Mouse (Mus musculus): Measurements from ENCODE around the gene Gdap1l1. TPM values are rescaled to one million over a fixed set of nuclear protein-coding genes. Genes with fewer than 3 reads are reported as not detected.
A peak's percentile ranks its signal among the peaks of the same experiment; 100 is the strongest.

Gene Gdap1l1
- polyA plus RNA-seq, 1 experiment from 2014 or later = 121 TPM

DNA sequence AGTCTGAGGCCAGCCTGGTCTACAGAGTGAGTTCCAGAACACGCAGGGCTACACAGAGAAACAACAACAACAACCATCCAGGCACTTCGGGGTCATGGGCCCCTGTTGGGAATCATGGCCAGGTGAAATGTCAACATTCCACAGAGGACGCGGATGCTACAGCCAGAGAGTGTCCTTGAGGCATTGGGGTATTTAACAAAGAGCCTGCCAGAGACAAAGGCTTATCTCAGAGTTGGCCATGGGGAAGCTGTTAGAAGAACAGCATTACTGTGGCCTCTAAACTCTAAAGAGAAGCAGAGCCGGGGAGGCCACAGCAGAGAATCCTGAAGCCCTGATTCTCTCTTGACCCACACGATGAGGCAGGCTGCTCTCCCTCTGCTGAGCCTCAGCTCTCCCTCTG lies 30.6 kb downstream of the Gdap1l1 start:
- H3K9me3 ChIP-seq = no peaks in the 10 kb centered on the region
- peaks cover 12% of the 10 kb centered on the region for H3K4me1 ChIP-seq (replicated peaks)
- no peak for ATAC-seq (ENCODE audit: low FRiP score)
- 95% methylated on average over 6 of the region's 6 CpGs for WGBS
- no peak overlapping the region for H3K27ac ChIP-seq
- no peak overlapping the region for H3K4me2 ChIP-seq
- H3K36me3 ChIP-seq = peaks cover 45% of the 10 kb centered on the region
- no peak overlapping the region for H3K9ac ChIP-seq
- H3K27me3 ChIP-seq = no peaks in the 10 kb centered on the region
- H3K4me3 ChIP-seq = no peak overlapping the region

- Histone ChIP-seq H3K27me3 (no peaks in the 10 kb centered on the region), H3K9ac (no peak overlapping the region), H3K9me3 (no peaks in the 10 kb centered on the region), H3K4me2 (no peak overlapping the region), H3K27ac (no peak overlapping the region), H3K4me1 (replicated peaks) (peaks cover 12% of the 10 kb centered on the region), H3K36me3 (peaks cover 45% of the 10 kb centered on the region), H3K4me3 (no peak overlapping the region)
- WGBS = 91% methylated on average over 15 of the region's 15 CpGs
- ATAC-seq (ENCODE audit: low FRiP score) = no peak
These were observed 31.4 kb downstream of the Gdap1l1 start for GRCm38 (mm10) chr2:163469711-163470110.

DNA sequence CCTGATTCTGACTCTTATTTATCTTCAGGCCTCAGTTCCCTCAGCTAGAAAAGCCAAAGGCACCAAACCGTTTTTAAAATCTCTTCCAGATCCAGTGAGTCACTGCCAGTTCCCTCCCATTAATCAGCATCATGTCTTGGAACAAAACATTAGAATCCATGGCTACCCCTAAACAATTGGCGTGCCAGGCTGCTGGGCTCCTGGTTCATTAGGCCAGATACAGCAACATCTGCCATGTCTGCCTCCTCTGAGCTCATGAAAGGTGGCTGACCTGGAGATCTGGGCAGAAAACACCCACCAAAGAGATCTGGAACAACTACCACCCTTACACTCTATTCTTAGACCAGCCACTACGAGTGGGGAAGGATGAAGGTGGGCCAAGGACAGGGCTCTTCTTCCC lies 32.9 kb downstream of the Gdap1l1 start:
- Histone ChIP-seq H3K27ac (no peak overlapping the region), H3K36me3 (peaks cover 34% of the 10 kb centered on the region), H3K9me3 (no peaks in the 10 kb centered on the region), H3K27me3 (no peaks in the 10 kb centered on the region), H3K4me2 (peak overlapping the region; percentile 80), H3K4me1 (replicated peaks) (peaks cover 12% of the 10 kb centered on the region), H3K9ac (peak overlapping the region; percentile 86), H3K4me3 (peak overlapping the region; percentile 85)
- WGBS = 53% methylated on average over 3 of the region's 3 CpGs
- ATAC-seq (ENCODE audit: low FRiP score) = no peak

DNA sequence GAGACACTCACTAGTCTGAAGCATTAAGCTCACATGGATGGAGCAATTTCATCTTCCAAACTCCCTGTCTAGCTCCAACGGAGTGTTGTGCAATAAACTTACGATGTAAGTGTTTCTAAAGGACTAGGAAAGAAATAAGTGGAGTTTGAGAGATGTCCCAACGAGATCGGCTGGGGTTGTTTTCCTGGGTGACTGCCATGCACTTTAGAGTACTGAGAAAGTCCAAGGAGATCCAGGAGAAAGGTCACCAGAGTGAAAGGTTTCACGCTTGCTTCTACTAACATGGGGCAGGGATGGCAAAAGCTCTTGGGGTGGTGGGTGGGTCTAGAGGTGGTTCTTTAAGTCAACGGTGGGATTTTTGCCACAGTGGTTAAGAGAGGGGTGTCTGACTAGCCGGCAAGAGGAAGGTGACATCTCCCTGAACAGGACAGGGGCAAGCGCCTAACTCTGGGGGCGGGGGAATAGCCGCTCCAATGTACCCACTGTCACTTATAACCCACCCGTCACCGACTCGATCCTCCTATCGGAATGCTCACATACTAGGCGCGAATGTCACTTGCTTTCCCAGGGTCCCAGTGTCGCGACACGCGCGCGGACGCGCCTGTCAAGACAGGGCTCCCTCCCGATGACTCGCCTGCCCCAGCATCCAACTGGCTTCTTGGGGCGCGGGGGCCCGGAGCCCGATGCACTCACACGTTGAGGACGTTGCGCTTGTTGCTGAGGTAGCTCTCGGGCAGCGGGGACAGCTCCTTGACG lies 33.6 kb downstream of the Gdap1l1 start:
- peak; percentile 77 for ATAC-seq (ENCODE audit: low FRiP score)
- Histone ChIP-seq H3K27ac (peak overlapping the region; percentile 85), H3K9ac (peak overlapping the region; percentile 86), H3K9me3 (no peaks in the 10 kb centered on the region), H3K36me3 (peaks cover 27% of the 10 kb centered on the region), H3K4me1 (replicated peaks) (peaks cover 12% of the 10 kb centered on the region), H3K4me2 (peak overlapping the region; percentile 80), H3K27me3 (no peaks in the 10 kb centered on the region), H3K4me3 (peak overlapping the region; percentile 85)
- WGBS = 5% methylated on average over 36 of the region's 36 CpGs

DNA sequence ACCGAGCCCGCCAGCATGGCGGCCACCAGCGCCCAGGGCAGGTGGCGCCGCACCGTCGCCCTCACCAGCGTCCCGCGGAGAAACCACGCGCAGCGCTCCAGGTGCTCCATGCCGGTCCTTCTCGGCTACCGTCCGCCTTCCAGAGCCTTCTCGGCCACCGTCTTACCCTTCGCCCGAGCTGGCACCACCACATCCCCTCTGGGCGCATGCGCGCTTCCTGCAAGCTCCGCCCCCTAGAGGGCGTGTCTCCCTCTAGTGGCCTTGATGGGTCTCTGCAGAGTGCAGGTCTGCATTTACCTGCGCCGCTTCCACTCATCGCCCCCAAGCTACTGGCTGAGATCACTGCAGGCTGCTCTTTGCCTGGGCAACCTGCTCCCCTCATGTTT lies 34.2 kb downstream of the Gdap1l1 start, which contains the start of gene Fitm2:
Fitm2 (minus strand) TSS at position 164 of the 386 bp plus-strand sequence.
- H3K9me3 ChIP-seq = no peaks in the 10 kb centered on the region
- peak within 1 kb of the TSS; percentile 80 for H3K4me2 ChIP-seq
- WGBS = under 1% methylated on average over 30 of the region's 30 CpGs
- no peaks in the 10 kb centered on the region for H3K27me3 ChIP-seq
- H3K9ac ChIP-seq = peak within 1 kb of the TSS; percentile 86
- ATAC-seq (ENCODE audit: low FRiP score) = peak; percentile 95
- H3K4me3 ChIP-seq = peak within 1 kb of the TSS; percentile 85
- peak within 1 kb of the TSS; percentile 85 for H3K27ac ChIP-seq
- H3K36me3 ChIP-seq = peaks cover 25% of the 10 kb centered on the region
- peaks cover 12% of the 10 kb centered on the region for H3K4me1 ChIP-seq (replicated peaks)

- H3K4me1 ChIP-seq (replicated peaks) = peaks cover 8% of the 10 kb centered on the region
- peaks cover 18% of the 10 kb centered on the region for H3K27me3 ChIP-seq
- H3K36me3 ChIP-seq = no peaks in the 10 kb centered on the region
- WGBS = 54% methylated on average over 18 of the region's 18 CpGs
- ATAC-seq (ENCODE audit: low FRiP score) = no peak
- H3K9ac ChIP-seq = no peak overlapping the region
- no peaks in the 10 kb centered on the region for H3K9me3 ChIP-seq
- no peak overlapping the region for H3K4me2 ChIP-seq
- H3K27ac ChIP-seq = no peak overlapping the region
- no peak overlapping the region for H3K4me3 ChIP-seq
These were observed 42.0 kb downstream of the Gdap1l1 start for GRCm38 (mm10) chr2:163480191-163480825.

DNA sequence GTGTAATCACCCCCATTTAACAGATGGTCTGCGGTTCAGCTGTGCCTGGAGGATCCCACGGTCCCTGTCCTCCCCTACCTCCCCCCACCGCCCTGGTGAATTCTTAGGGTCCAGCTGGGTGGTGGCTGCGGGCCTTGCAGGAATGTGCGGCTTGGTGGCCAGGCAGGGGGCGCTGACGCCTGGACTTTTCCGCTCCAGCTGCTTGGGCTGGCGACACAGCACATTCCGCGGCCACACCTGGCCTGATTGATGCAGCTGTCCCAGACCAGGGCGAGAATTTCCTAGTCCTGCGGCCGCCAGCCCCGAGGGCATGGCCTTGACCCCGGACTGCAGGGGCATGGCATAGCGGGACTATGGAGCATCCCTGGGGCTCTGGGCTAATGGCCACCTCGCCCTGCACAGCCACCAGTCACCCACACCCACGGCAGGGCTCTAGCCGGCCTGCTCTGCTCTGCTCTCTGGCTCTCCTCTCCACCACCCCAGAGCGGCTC lies 43.3 kb downstream of the Gdap1l1 start:
- Histone ChIP-seq H3K4me2 (peak overlapping the region; percentile 58), H3K27me3 (peaks cover 18% of the 10 kb centered on the region), H3K36me3 (no peaks in the 10 kb centered on the region), H3K9me3 (no peaks in the 10 kb centered on the region), H3K4me3 (peak overlapping the region; percentile 31), H3K27ac (no peak overlapping the region), H3K9ac (peak overlapping the region; percentile 66), H3K4me1 (replicated peaks) (peaks cover 8% of the 10 kb centered on the region)
- ATAC-seq (ENCODE audit: low FRiP score) = 0 out of 2 replicates have a peak, but pooled peaks have one; percentile 36
- WGBS = 1% methylated on average over 21 of the region's 21 CpGs

DNA sequence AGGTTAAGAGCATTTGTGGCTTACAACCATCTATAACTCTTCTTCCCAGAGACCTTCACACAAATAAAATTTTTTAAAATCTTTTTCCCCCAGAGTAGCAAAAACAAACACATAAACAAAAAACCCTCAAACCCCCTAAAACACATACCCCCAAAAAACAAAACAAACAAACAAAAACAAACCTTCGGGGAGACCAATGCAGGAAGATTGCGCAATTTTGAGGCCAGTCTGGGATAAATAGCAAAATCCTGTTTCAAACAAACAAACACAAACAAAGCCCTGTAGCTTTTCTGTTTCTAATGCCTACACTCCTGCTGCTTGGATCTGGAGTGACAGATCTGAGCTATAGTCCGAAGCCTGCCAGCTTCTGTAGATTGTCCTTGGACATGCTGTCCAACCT lies 49.1 kb downstream of the Gdap1l1 start:
- H3K9ac ChIP-seq = no peak overlapping the region
- ATAC-seq (ENCODE audit: low FRiP score) = no peak
- peaks cover 6% of the 10 kb centered on the region; the same call in 1 of the 2 replicates for H3K4me1 ChIP-seq (replicated peaks)
- no peaks in the 10 kb centered on the region for H3K36me3 ChIP-seq
- H3K27me3 ChIP-seq = no peaks in the 10 kb centered on the region
- no peak overlapping the region for H3K4me2 ChIP-seq
- no peak overlapping the region for H3K27ac ChIP-seq
- H3K4me3 ChIP-seq = no peak overlapping the region
- H3K9me3 ChIP-seq = no peaks in the 10 kb centered on the region
- WGBS = 89% methylated on average over 3 of the region's 3 CpGs

GRCm38 (mm10) chr2:163489725-163490291 lies 51.5 kb downstream of the Gdap1l1 start:
- Histone ChIP-seq H3K9ac (no peak overlapping the region), H3K4me2 (no peak overlapping the region), H3K27ac (no peak overlapping the region), H3K36me3 (no peaks in the 10 kb centered on the region), H3K9me3 (no peaks in the 10 kb centered on the region), H3K4me3 (no peak overlapping the region), H3K4me1 (replicated peaks) (peaks cover 14% of the 10 kb centered on the region; the same call in 1 of the 2 replicates), H3K27me3 (no peaks in the 10 kb centered on the region)
- 43% methylated on average over 5 of the region's 5 CpGs for WGBS
- no peak for ATAC-seq (ENCODE audit: low FRiP score)

DNA sequence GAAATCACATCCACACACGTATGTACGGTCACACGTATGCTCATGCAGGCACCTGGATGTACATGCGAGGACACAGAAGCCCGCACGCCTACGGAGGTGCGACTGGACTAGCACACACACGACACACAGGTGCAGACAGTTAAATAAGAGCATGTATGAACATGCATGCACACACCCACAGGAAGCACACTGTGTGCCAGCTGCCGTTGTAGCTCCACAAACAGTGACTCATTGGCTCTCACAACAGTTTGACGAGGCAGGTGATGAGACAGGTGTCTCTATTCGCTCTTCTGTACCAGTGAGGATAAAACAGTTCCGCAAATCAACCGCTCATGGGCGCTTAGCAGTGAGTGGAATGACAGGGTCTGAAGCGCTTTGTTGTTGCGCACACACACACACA lies 52.4 kb downstream of the Gdap1l1 start:
- WGBS = 92% methylated on average over 17 of the region's 17 CpGs
- H3K4me2 ChIP-seq = no peak overlapping the region

DNA sequence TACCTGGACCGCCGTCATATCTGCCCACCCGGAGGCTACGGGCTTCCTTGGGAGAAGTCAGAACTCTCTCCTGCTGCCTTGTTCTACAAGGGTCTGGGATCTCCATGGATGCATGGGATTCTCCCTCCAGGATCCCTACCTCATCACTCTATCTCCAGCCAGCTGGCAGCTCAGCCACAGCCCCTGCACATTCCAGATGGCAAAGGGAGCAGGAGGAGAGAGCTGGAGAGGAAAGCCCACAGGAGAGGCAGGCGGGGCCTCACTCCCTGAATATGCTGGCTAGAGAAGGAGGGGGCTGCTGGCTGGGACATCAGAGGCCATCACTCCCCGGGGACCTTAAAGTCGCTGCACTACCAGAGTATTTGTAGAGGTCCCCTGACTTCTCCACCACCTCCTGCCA lies 53.1 kb downstream of the Gdap1l1 start:
- Histone ChIP-seq H3K4me3 (no peak overlapping the region), H3K4me2 (no peak overlapping the region), H3K4me1 (replicated peaks) (peaks cover 14% of the 10 kb centered on the region; the same call in 1 of the 2 replicates), H3K36me3 (no peaks in the 10 kb centered on the region), H3K9ac (no peak overlapping the region; the same call in 1 of the 2 replicates), H3K27me3 (no peaks in the 10 kb centered on the region), H3K9me3 (no peaks in the 10 kb centered on the region), H3K27ac (no peak overlapping the region)
- 59% methylated on average over 7 of the region's 7 CpGs for WGBS
- no peak for ATAC-seq (ENCODE audit: low FRiP score)

More for the DNA sequence above, 52.4 kb downstream of the Gdap1l1 start:
- H3K27ac ChIP-seq = no peak overlapping the region
- H3K9ac ChIP-seq = no peak overlapping the region
- H3K36me3 ChIP-seq = no peaks in the 10 kb centered on the region
- no peak overlapping the region for H3K4me3 ChIP-seq
- ATAC-seq (ENCODE audit: low FRiP score) = no peak
- no peaks in the 10 kb centered on the region for H3K27me3 ChIP-seq
- no peaks in the 10 kb centered on the region for H3K9me3 ChIP-seq
- H3K4me1 ChIP-seq (replicated peaks) = peaks cover 14% of the 10 kb centered on the region; the same call in 1 of the 2 replicates

GRCm38 (mm10) chr2:163492018-163492417 lies 53.7 kb downstream of the Gdap1l1 start, which contains the start of gene R3hdml:
Gene R3hdml (plus strand): TSS chr2:163492318.
- no peak for ATAC-seq (ENCODE audit: low FRiP score)
- no peak within 1 kb of the TSS for H3K4me2 ChIP-seq
- no peaks in the 10 kb centered on the region for H3K9me3 ChIP-seq
- no peak within 1 kb of the TSS for H3K4me3 ChIP-seq
- peaks cover 14% of the 10 kb centered on the region; the same call in 1 of the 2 replicates for H3K4me1 ChIP-seq (replicated peaks)
- no peak within 1 kb of the TSS for H3K27ac ChIP-seq
- no peaks in the 10 kb centered on the region for H3K36me3 ChIP-seq
- peak within 1 kb of the TSS; percentile 29; the same call in 1 of the 2 replicates for H3K9ac ChIP-seq
- 78% methylated on average over 5 of the region's 5 CpGs for WGBS
- H3K27me3 ChIP-seq = no peaks in the 10 kb centered on the region
